ENCODE assay signal across 8 mouse cellular contexts in the genomic region with DNA sequence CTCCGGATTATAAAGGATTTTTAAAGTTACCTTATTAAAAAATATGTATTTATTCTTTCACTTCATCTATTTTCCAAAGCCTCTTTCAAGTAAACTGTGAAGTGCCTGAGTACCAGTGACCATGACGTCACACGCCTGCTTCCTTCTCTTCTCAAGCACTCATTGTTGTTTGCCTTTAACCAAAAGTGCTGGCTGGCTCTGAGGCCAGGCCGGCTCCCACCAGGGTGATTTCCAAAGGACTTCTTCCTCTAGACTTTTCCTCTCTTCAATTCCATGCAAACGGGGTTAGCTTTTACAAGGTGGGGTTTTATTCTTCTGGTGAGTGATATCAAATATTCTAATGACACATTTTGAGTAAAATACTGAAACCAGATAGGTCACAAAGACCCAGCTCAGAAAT. TPM values are rescaled to one million over a fixed set of nuclear protein-coding genes. Genes with fewer than 3 reads are reported as not detected.
DNase-seq lines count a peak whose midpoint lies in the region; ATAC-seq and TF ChIP-seq lines count a peak whose summit lies in the region.

No protein-coding gene starts in this region.

- H3K4me1 ChIP-seq in ES-Bruce4 (ENCODE audit: control insufficient read depth, insufficient read depth, low read length) = no peaks in the 10 kb centered on the region
- H3K4me1 ChIP-seq in forebrain, embryonic 13.5 days = peaks cover 30% of the 10 kb centered on the region
- peaks cover 19% of the 10 kb centered on the region for H3K4me1 ChIP-seq in hindbrain, embryonic 16.5 days (ENCODE audit: control insufficient read depth, insufficient read depth, low read depth, low read length)
- peaks cover 2% of the 10 kb centered on the region for H3K4me1 ChIP-seq in lung, adult 2 months (ENCODE audit: control insufficient read depth, insufficient read depth, low read length)
- peaks cover 14% of the 10 kb centered on the region for H3K4me1 ChIP-seq in olfactory bulb, adult 2 months (ENCODE audit: control insufficient read depth, insufficient read depth, low read length)

- no peaks in the 10 kb centered on the region for H3K36me3 ChIP-seq in ES-Bruce4 (ENCODE audit: control insufficient read depth, insufficient read depth, low read length, poor library complexity, severe bottlenecking)
- peaks cover 18% of the 10 kb centered on the region for H3K36me3 ChIP-seq in forebrain, embryonic 13.5 days (ENCODE audit: poor library complexity, severe bottlenecking)
- H3K36me3 ChIP-seq in hindbrain, embryonic 16.5 days (ENCODE audit: control insufficient read depth, insufficient read depth, low read length) = peaks cover 2% of the 10 kb centered on the region; the same call in 1 of the 2 replicates

- WGBS in forebrain, embryonic 13.5 days = 3% methylated on average over 5 of the region's 5 CpGs
- WGBS in hindbrain, embryonic 16.5 days = 2% methylated on average over 5 of the region's 5 CpGs
- WGBS in lung, adult 2 months = 17% methylated on average over 5 of the region's 5 CpGs
- WGBS in olfactory bulb, adult 2 months = 38% methylated on average over 5 of the region's 5 CpGs

- no peaks in the 10 kb centered on the region for H3K27me3 ChIP-seq in ES-Bruce4 (ENCODE audit: control insufficient read depth, insufficient read depth, low read length, poor library complexity, severe bottlenecking)
- H3K27me3 ChIP-seq in forebrain, embryonic 13.5 days = peaks cover 4% of the 10 kb centered on the region; the same call in 1 of the 2 replicates
- H3K27me3 ChIP-seq in hindbrain, embryonic 16.5 days (replicated peaks; ENCODE audit: control insufficient read depth, insufficient read depth, low read length) = no peaks in the 10 kb centered on the region

- H3K27ac ChIP-seq in ES-Bruce4 (ENCODE audit: insufficient read depth, low read length) = no peak overlapping the region
- H3K27ac ChIP-seq in forebrain, embryonic 13.5 days = peak overlapping the region; percentile 98
- peak overlapping the region; percentile 97 for H3K27ac ChIP-seq in hindbrain, embryonic 16.5 days (ENCODE audit: low read depth, low read length)
- H3K27ac ChIP-seq in olfactory bulb, adult 2 months (ENCODE audit: insufficient read depth, low read depth, low read length) = no peak overlapping the region

- peak overlapping the region; percentile 7; the same call in 1 of the 2 replicates for H3K4me3 ChIP-seq in ES-Bruce4 (ENCODE audit: low read depth, low read length)
- peak overlapping the region; percentile 95 for H3K4me3 ChIP-seq in forebrain, embryonic 13.5 days
- H3K4me3 ChIP-seq in hindbrain, embryonic 16.5 days (ENCODE audit: low read length) = peak overlapping the region; percentile 94
- H3K4me3 ChIP-seq in lung, adult 2 months (replicated peaks; ENCODE audit: extremely low read depth, low read depth, low read length) = peak overlapping the region; percentile 89
- H3K4me3 ChIP-seq in olfactory bulb, adult 2 months (ENCODE audit: insufficient read depth, low read depth, low read length) = peak overlapping the region; percentile 23

- no peak overlapping the region for H3K9ac ChIP-seq in ES-Bruce4 (ENCODE audit: low read depth, poor library complexity, severe bottlenecking)
- H3K9ac ChIP-seq in forebrain, embryonic 13.5 days = peak overlapping the region; percentile 99
- peak overlapping the region; percentile 98 for H3K9ac ChIP-seq in hindbrain, embryonic 16.5 days (ENCODE audit: low read depth, low read length)

- TF ChIP-seq CTCF in ES-Bruce4 (IDR thresholded peaks at IDR 0.05; ENCODE audit: low read depth, low read length) = no peak
- no peak for TF ChIP-seq CTCF in lung, adult 2 months (IDR thresholded peaks at IDR 0.05; ENCODE audit: insufficient read depth, low read length)
- TF ChIP-seq CTCF in olfactory bulb, adult 2 months (IDR thresholded peaks at IDR 0.05; ENCODE audit: insufficient read depth, low read depth, low read length) = no peak

- DNase-seq in cerebellum, adult 8-10 months = peak; percentile 24
- peak; percentile 61 for DNase-seq in lung, adult 2 months

- TF ChIP-seq POLR2A in ES-Bruce4 (IDR thresholded peaks at IDR 0.05; ENCODE audit: insufficient read depth, low read length) = no peak
- TF ChIP-seq POLR2A in lung, adult 2 months (IDR thresholded peaks at IDR 0.05; ENCODE audit: borderline replicate concordance, extremely low read depth, low read depth, low read length) = no peak
- TF ChIP-seq POLR2A in olfactory bulb, adult 2 months (IDR thresholded peaks at IDR 0.05; ENCODE audit: insufficient read depth, low read depth, low read length) = no peak

- ATAC-seq in cerebellum, adult (ENCODE audit: insufficient number of reproducible peaks, low FRiP score, low TSS enrichment) = no peak
- no peak for ATAC-seq in forebrain, embryonic 13.5 days
- no peak for ATAC-seq in hindbrain, embryonic 16.5 days
- ATAC-seq in granulocyte monocyte progenitor cell, adult 5-6 weeks (replicated peaks; ENCODE audit: poor library complexity, severe bottlenecking) = no peak

- peak overlapping the region; percentile 75 for H3K4me2 ChIP-seq in forebrain, embryonic 13.5 days
- H3K4me2 ChIP-seq in hindbrain, embryonic 16.5 days (ENCODE audit: low read length) = peak overlapping the region; percentile 89

- H3K9me3 ChIP-seq in ES-Bruce4 (replicated peaks; ENCODE audit: control insufficient read depth, insufficient read depth, low read length, poor library complexity, severe bottlenecking) = no peaks in the 10 kb centered on the region
- H3K9me3 ChIP-seq in forebrain, embryonic 13.5 days (replicated peaks) = no peaks in the 10 kb centered on the region
- H3K9me3 ChIP-seq in hindbrain, embryonic 16.5 days (ENCODE audit: control insufficient read depth, low read length) = no peaks in the 10 kb centered on the region

- TF ChIP-seq EP300 in ES-Bruce4 (IDR thresholded peaks at IDR 0.05; ENCODE audit: insufficient read depth, low read depth, low read length) = no peak

RNA-seq across cellular contexts. Expression of gene Arl4c, which starts 2.6 kb away (rescaled TPM):
- polyA plus RNA-seq in ES-Bruce4 (2011; ENCODE audit: insufficient read depth, insufficient read length, low read depth, missing spikeins) = 106 and 108 TPM in 2 replicates
- 25.3 and 28.7 TPM in 2 replicates for polyA plus RNA-seq in forebrain, embryonic 13.5 days (2015; fragmentation: Nextera tagmentation; extraction: Ambion mirVana)
- 37.7 and 41.2 TPM in 2 replicates for polyA plus RNA-seq in hindbrain, embryonic 16.5 days (2015; fragmentation: Nextera tagmentation; extraction: Ambion mirVana)
- 17.6 and 22.1 TPM in 2 replicates for polyA plus RNA-seq in lung, adult 2 months (2012; rRNA removed)
- not detected in 2 replicates for polyA plus RNA-seq in olfactory bulb, adult 2 months (2012; ENCODE audit: insufficient read depth, insufficient read length, low replicate concordance, missing spikeins)
- total RNA-seq in granulocyte monocyte progenitor cell, adult 5-6 weeks (2014; fragmentation: Nextera tagmentation) = 3.6 TPM in 2 replicates
- 3.7 and 4.5 TPM in 2 replicates for total RNA-seq in granulocyte monocyte progenitor cell, adult 5-6 weeks (2017)

Comparison
In these comparisons a context has a peak if more than half of its experiments do, and no peak if none do; other contexts are left out.
1. H3K27ac ChIP-seq: peak in forebrain, embryonic 13.5 days (single experiment) and hindbrain, embryonic 16.5 days (single experiment); none in ES-Bruce4 (single experiment) and olfactory bulb, adult 2 months (single experiment).
2. H3K4me3 ChIP-seq: peak in every context shown above with its lines; median percentile 95 in forebrain, embryonic 13.5 days; 94 in hindbrain, embryonic 16.5 days; 89 in lung, adult 2 months; 23 in olfactory bulb, adult 2 months; 7 in ES-Bruce4.